Mouse (Mus musculus): Measurements from ENCODE around the gene Cdk11b. TPM values are rescaled to one million over a fixed set of nuclear protein-coding genes. Genes with fewer than 3 reads are reported as not detected.
A peak's percentile ranks its signal among the peaks of the same experiment; 100 is the strongest.

Cdk11b gene
- polyA plus RNA-seq (2012; rRNA removed), result 25.8 and 27.8 TPM in 2 replicates

- peak; percentile 94 to 99 for DNase-seq (ENCODE audit: low read depth in 1 of 2, low spot score in 2 of 2)
- peaks cover 4% of the 10 kb centered on the region; the same call in 1 of the 2 replicates for H3K4me1 ChIP-seq (ENCODE audit: control insufficient read depth, insufficient read depth, insufficient read length)
- peak; percentile 90 for TF ChIP-seq POLR2A (IDR thresholded peaks at IDR 0.05; ENCODE audit: low read depth, low read length)
- no peak for TF ChIP-seq CTCF (IDR thresholded peaks at IDR 0.05; ENCODE audit: extremely low read depth, insufficient read depth, insufficient read length, insufficient replicate concordance)
- peak within 1 kb of the TSS; percentile 82 for H3K4me3 ChIP-seq (ENCODE audit: extremely low read depth, insufficient read depth, insufficient read length)
- WGBS, result under 1% methylated on average over 84 of the region's 84 CpGs
- H3K27me3 ChIP-seq (ENCODE audit: control insufficient read depth, insufficient read depth, low read length), result no peaks in the 10 kb centered on the region
- H3K36me3 ChIP-seq (ENCODE audit: control insufficient read depth, insufficient read depth, low read length), result peaks cover 8% of the 10 kb centered on the region
- peak within 1 kb of the TSS; percentile 94 for H3K27ac ChIP-seq (ENCODE audit: insufficient read depth, low read length)
Measured at GRCm38 (mm10) chr4:155624338-155625291, at the start of gene Cdk11b. TSS of gene Cdk11b (plus strand) at chr4:155624854.

GRCm38 (mm10) chr4:155574931-155575330 lies 49.7 kb upstream of the Cdk11b start:
- H3K27me3 ChIP-seq (ENCODE audit: control insufficient read depth, insufficient read depth, low read length), result no peaks in the 10 kb centered on the region
- TF ChIP-seq POLR2A (IDR thresholded peaks at IDR 0.05; ENCODE audit: low read depth, low read length) (no peak), CTCF (IDR thresholded peaks at IDR 0.05; ENCODE audit: extremely low read depth, insufficient read depth, insufficient read length, insufficient replicate concordance) (no peak)
- peaks cover 5% of the 10 kb centered on the region; the same call in 1 of the 2 replicates for H3K4me1 ChIP-seq (ENCODE audit: control insufficient read depth, insufficient read depth, insufficient read length)
- no peak for DNase-seq (ENCODE audit: low read depth in 1 of 2, low spot score in 2 of 2)
- peaks cover 19% of the 10 kb centered on the region for H3K36me3 ChIP-seq (ENCODE audit: control insufficient read depth, insufficient read depth, low read length)
- H3K4me3 ChIP-seq (ENCODE audit: extremely low read depth, insufficient read depth, insufficient read length), result no peak overlapping the region
- WGBS, result 11% methylated on average over 11 of the region's 11 CpGs
- no peak overlapping the region for H3K27ac ChIP-seq (ENCODE audit: insufficient read depth, low read length)

GRCm38 (mm10) chr4:155575521-155575920 lies 49.1 kb upstream of the Cdk11b start:
- Histone ChIP-seq H3K4me1 (ENCODE audit: control insufficient read depth, insufficient read depth, insufficient read length) (peaks cover 5% of the 10 kb centered on the region; the same call in 1 of the 2 replicates), H3K27me3 (ENCODE audit: control insufficient read depth, insufficient read depth, low read length) (no peaks in the 10 kb centered on the region), H3K36me3 (ENCODE audit: control insufficient read depth, insufficient read depth, low read length) (peaks cover 22% of the 10 kb centered on the region), H3K27ac (ENCODE audit: insufficient read depth, low read length) (no peak overlapping the region), H3K4me3 (ENCODE audit: extremely low read depth, insufficient read depth, insufficient read length) (no peak overlapping the region)
- DNase-seq (ENCODE audit: low read depth in 1 of 2, low spot score in 2 of 2), result no peak
- TF ChIP-seq CTCF (IDR thresholded peaks at IDR 0.05; ENCODE audit: extremely low read depth, insufficient read depth, insufficient read length, insufficient replicate concordance) (no peak), POLR2A (IDR thresholded peaks at IDR 0.05; ENCODE audit: low read depth, low read length) (no peak)
- WGBS, result 93% methylated on average over 8 of the region's 8 CpGs

GRCm38 (mm10) chr4:155577132-155577531 lies 47.5 kb upstream of the Cdk11b start:
- Histone ChIP-seq H3K4me1 (ENCODE audit: control insufficient read depth, insufficient read depth, insufficient read length) (peaks cover 5% of the 10 kb centered on the region; the same call in 1 of the 2 replicates), H3K27me3 (ENCODE audit: control insufficient read depth, insufficient read depth, low read length) (no peaks in the 10 kb centered on the region), H3K36me3 (ENCODE audit: control insufficient read depth, insufficient read depth, low read length) (peaks cover 23% of the 10 kb centered on the region), H3K27ac (ENCODE audit: insufficient read depth, low read length) (no peak overlapping the region), H3K4me3 (ENCODE audit: extremely low read depth, insufficient read depth, insufficient read length) (no peak overlapping the region)
- no peak for DNase-seq (ENCODE audit: low read depth in 1 of 2, low spot score in 2 of 2)
- TF ChIP-seq POLR2A (IDR thresholded peaks at IDR 0.05; ENCODE audit: low read depth, low read length), result no peak
- no peak for TF ChIP-seq CTCF (IDR thresholded peaks at IDR 0.05; ENCODE audit: extremely low read depth, insufficient read depth, insufficient read length, insufficient replicate concordance)
- WGBS, result 91% methylated on average over 9 of the region's 9 CpGs

GRCm38 (mm10) chr4:155577741-155578140 lies 46.9 kb upstream of the Cdk11b start:
- H3K36me3 ChIP-seq (ENCODE audit: control insufficient read depth, insufficient read depth, low read length), result peaks cover 28% of the 10 kb centered on the region
- TF ChIP-seq CTCF (IDR thresholded peaks at IDR 0.05; ENCODE audit: extremely low read depth, insufficient read depth, insufficient read length, insufficient replicate concordance), result no peak
- no peak for TF ChIP-seq POLR2A (IDR thresholded peaks at IDR 0.05; ENCODE audit: low read depth, low read length)
- peaks cover 5% of the 10 kb centered on the region; the same call in 1 of the 2 replicates for H3K4me1 ChIP-seq (ENCODE audit: control insufficient read depth, insufficient read depth, insufficient read length)
- 92% methylated on average over 5 of the region's 5 CpGs for WGBS
- no peak overlapping the region for H3K4me3 ChIP-seq (ENCODE audit: extremely low read depth, insufficient read depth, insufficient read length)
- no peak for DNase-seq (ENCODE audit: low read depth in 1 of 2, low spot score in 2 of 2)
- no peak overlapping the region for H3K27ac ChIP-seq (ENCODE audit: insufficient read depth, low read length)
- H3K27me3 ChIP-seq (ENCODE audit: control insufficient read depth, insufficient read depth, low read length), result no peaks in the 10 kb centered on the region

- H3K36me3 ChIP-seq (ENCODE audit: control insufficient read depth, insufficient read depth, low read length), result peaks cover 29% of the 10 kb centered on the region
- peaks cover 5% of the 10 kb centered on the region; the same call in 1 of the 2 replicates for H3K4me1 ChIP-seq (ENCODE audit: control insufficient read depth, insufficient read depth, insufficient read length)
- DNase-seq (ENCODE audit: low read depth in 1 of 2, low spot score in 2 of 2), result no peak
- H3K27ac ChIP-seq (ENCODE audit: insufficient read depth, low read length), result peak overlapping the region; percentile 47; the same call in 1 of the 2 replicates
- TF ChIP-seq POLR2A (IDR thresholded peaks at IDR 0.05; ENCODE audit: low read depth, low read length) (no peak), CTCF (IDR thresholded peaks at IDR 0.05; ENCODE audit: extremely low read depth, insufficient read depth, insufficient read length, insufficient replicate concordance) (no peak)
- H3K27me3 ChIP-seq (ENCODE audit: control insufficient read depth, insufficient read depth, low read length), result no peaks in the 10 kb centered on the region
- H3K4me3 ChIP-seq (ENCODE audit: extremely low read depth, insufficient read depth, insufficient read length), result no peak overlapping the region
- 92% methylated on average over 7 of the region's 7 CpGs for WGBS
Measured at GRCm38 (mm10) chr4:155578336-155579125, 46.1 kb upstream of the Cdk11b start.
